Comparison of ENCODE assay signal across 12 mouse cellular contexts in genomic region chr13:63245812-63246211, GRCm38 (mm10).
DNase-seq lines count a peak whose midpoint lies in the region; ATAC-seq lines count a peak whose summit lies in the region.
"Had no signal": no experiment of that assay in that cellular context is flagged by ENCODE, and none has a peak within 500 bp of the region (broad histone marks: within the 10 kb centered on the region; RNA-seq: fewer than 3 reads in every experiment).

No protein-coding gene starts in this region.

- H3K27me3 ChIP-seq in heart, embryonic 15.5 days, result no peaks in the 10 kb centered on the region
- no peaks in the 10 kb centered on the region for H3K27me3 ChIP-seq in limb, embryonic 13.5 days

- H3K9me3 ChIP-seq in heart, embryonic 15.5 days (replicated peaks), result no peaks in the 10 kb centered on the region
- H3K9me3 ChIP-seq in limb, embryonic 13.5 days, result no peaks in the 10 kb centered on the region

- peak overlapping the region; percentile 74 for H3K27ac ChIP-seq in heart, embryonic 15.5 days
- H3K27ac ChIP-seq in brown adipose tissue, adult 24 weeks (replicated peaks; ENCODE audit: low read depth, low read length), result peak overlapping the region; percentile 60; the same call in 1 of the 2 replicates
- peak overlapping the region; percentile 93 for H3K27ac ChIP-seq in limb, embryonic 13.5 days

- no peak for DNase-seq in heart, postnatal 36 days
- no peak for DNase-seq in testis, postnatal 10 days (ENCODE audit: low spot score)
- DNase-seq in frontal cortex, postnatal 10 days (ENCODE audit: low spot score in 2 of 2), result no peak
- DNase-seq: adrenal gland, adult 8-10 months; cerebellum, adult 2 months; lung, postnatal 36 days; right cerebral cortex, adult 18-20 months had no signal

- H3K4me3 ChIP-seq in heart, embryonic 15.5 days, result no peak overlapping the region
- no peak overlapping the region for H3K4me3 ChIP-seq in brown adipose tissue, adult 24 weeks (ENCODE audit: insufficient read depth, low read depth, low read length)
- peak overlapping the region; percentile 87 for H3K4me3 ChIP-seq in limb, embryonic 13.5 days

- intact Hi-C loops in heart, postnatal 36 days (cut with DNase I), result loop anchor here (10.0 kb wide), 1 partner anchor 319 kb away; no protein-coding TSS in a partner anchor

- peak overlapping the region; percentile 49 for H3K4me2 ChIP-seq in heart, embryonic 15.5 days
- peak overlapping the region; percentile 91 for H3K4me2 ChIP-seq in limb, embryonic 13.5 days (replicated peaks)

- peaks cover 74% of the 10 kb centered on the region for H3K4me1 ChIP-seq in heart, embryonic 15.5 days (replicated peaks)
- peaks cover 33% of the 10 kb centered on the region for H3K4me1 ChIP-seq in brown adipose tissue, adult 24 weeks (ENCODE audit: control insufficient read depth, insufficient read depth, insufficient read length, low read length)
- peaks cover 94% of the 10 kb centered on the region for H3K4me1 ChIP-seq in limb, embryonic 13.5 days

- H3K9ac ChIP-seq in heart, embryonic 15.5 days, result no peak overlapping the region
- no peak overlapping the region for H3K9ac ChIP-seq in limb, embryonic 13.5 days

- no peak; the same call in 1 of the 2 replicates for ATAC-seq in heart, embryonic 15.5 days (replicated peaks; ENCODE audit: insufficient number of reproducible peaks, insufficient read depth, low FRiP score, low read depth)
- peak; percentile 32 for ATAC-seq in CD4-positive, CD25-positive, alpha-beta regulatory T cell, adult 4 months
- peak; percentile 24; the same call in 1 of the 2 replicates for ATAC-seq in limb, embryonic 13.5 days (ENCODE audit: low FRiP score, low read depth)
- ATAC-seq: intestine, postnatal 0 days had no signal

- WGBS in heart, embryonic 15.5 days, result 42% methylated on average over 4 of the region's 4 CpGs
- WGBS in limb, embryonic 13.5 days, result 21% methylated on average over 4 of the region's 4 CpGs

- H3K36me3 ChIP-seq in heart, embryonic 15.5 days, result no peaks in the 10 kb centered on the region
- peaks cover 44% of the 10 kb centered on the region for H3K36me3 ChIP-seq in limb, embryonic 13.5 days
